Mouse (Mus musculus) forebrain, embryonic 14.5 days (tissue): ENCODE data around the gene Eddm3b. TPM values are rescaled to one million over a fixed set of nuclear protein-coding genes. Genes with fewer than 3 reads are reported as not detected.

Source experiments
- ATAC-seq: fragments of 200-750 bp; cut with Nextera tagmentation; 2 replicates; pipeline ENCODE4 v1.8.0; 2017; ENCODE audit warnings: mild to moderate bottlenecking, moderate library complexity
- DNase-seq: peaks from one replicate; pipeline ENCODE4 v3.0.0-alpha.2; 2015; ENCODE audit warnings: low spot score
- H3K27ac ChIP-seq: fragments of 300-500 bp; sonication (generic); 2 replicates; pipeline ENCODE4 v1.5.1; 2014; ENCODE audit warnings: low read depth, mild to moderate bottlenecking, control low read depth, low read length, moderate library complexity
- H3K27me3 ChIP-seq: fragments of 300-500 bp; sonication (generic); replicated peaks from 2 replicates; pipeline ENCODE4 v1.6.1; 2014; ENCODE audit warnings: low read length, control low read depth, mixed read lengths; ENCODE audit not compliant: control insufficient read depth, insufficient read depth
- H3K36me3 ChIP-seq: fragments of 300-500 bp; sonication (generic); 2 replicates; pipeline ENCODE4 v1.6.1; 2014; ENCODE audit warnings: low read length, control low read depth; ENCODE audit not compliant: control insufficient read depth, insufficient read depth
- H3K4me1 ChIP-seq: fragments of 300-500 bp; sonication (generic); 2 replicates; pipeline ENCODE4 v1.6.1; 2014; ENCODE audit warnings: antibody characterized with exemption, low read length, control low read depth; ENCODE audit not compliant: control insufficient read depth, insufficient read depth
- H3K4me2 ChIP-seq: fragments of 300-500 bp; sonication (generic); 2 replicates; pipeline ENCODE4 v1.6.1; 2014; ENCODE audit warnings: mild to moderate bottlenecking, control low read depth, low read length
- H3K4me3 ChIP-seq: fragments of 300-500 bp; sonication (generic); 2 replicates; pipeline ENCODE4 v1.5.1; 2014; ENCODE audit warnings: low read depth, low read length, control low read depth
- H3K9ac ChIP-seq: fragments of 300-500 bp; sonication (generic); 2 replicates; pipeline ENCODE4 v1.6.1; 2014; ENCODE audit warnings: mild to moderate bottlenecking, low read length, control low read depth, moderate library complexity
- H3K9me3 ChIP-seq: fragments of 300-500 bp; sonication (generic); replicated peaks from 2 replicates; pipeline ENCODE4 v1.6.1; 2016; ENCODE audit warnings: low read length, control low read depth, mixed read lengths; ENCODE audit not compliant: control insufficient read depth
- WGBS: fragments of 180-500 bp; shearing (Covaris S2); extraction: QIAGEN DNeasy Blood & Tissue Kit; methylation state at CpG from one replicate; pipeline ENCODE4 v1.1.7; 2014; 5-methylcytosine and 5-hydroxymethylcytosine counted together
- polyA plus RNA-seq: library from polyadenylated mRNA; unstranded; fragments of >200 nt; fragmentation: Nextera tagmentation; extraction: Ambion mirVana; gene quantifications from 2 replicates; pipeline ENCODE4 v1.2.1, GENCODE M21; 2014

The Eddm3b gene
- polyA plus RNA-seq = not detected in 2 replicates

DNA sequence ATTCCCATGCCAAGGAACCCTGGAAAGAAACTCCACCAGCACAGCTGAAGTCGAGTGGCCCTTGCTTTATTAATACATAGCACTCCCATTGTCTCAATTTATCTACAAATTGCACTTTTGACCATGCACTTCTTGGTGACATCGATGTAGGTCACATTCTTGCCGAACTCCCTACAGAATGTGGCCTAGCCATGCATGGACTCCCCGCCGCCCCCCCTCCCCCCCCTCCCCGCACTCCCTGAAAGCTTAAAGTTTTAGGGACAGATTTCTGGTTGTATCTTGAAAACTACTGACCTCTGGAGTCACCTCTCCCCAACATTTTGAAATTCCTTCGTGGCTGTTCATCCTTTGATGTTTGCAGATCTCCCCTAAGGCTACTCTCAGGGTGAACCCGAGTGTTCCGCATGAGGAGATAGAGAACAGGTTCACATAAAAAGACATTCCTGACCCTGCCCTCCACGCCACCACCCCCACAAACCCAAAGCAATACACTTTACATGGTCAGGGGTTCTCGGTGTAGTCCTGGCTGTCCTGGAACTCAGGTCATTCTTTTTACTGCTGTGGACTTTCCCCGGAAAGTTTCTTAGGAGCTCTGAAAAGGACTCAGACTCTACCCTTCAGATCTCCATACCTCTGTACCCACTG is at the start of gene Eddm3b:
Eddm3b (plus strand) TSS at position 511 of the 645 bp plus-strand sequence.
- no peaks in the 10 kb centered on the region for H3K9me3 ChIP-seq
- no peak within 1 kb of the TSS for H3K4me2 ChIP-seq

GRCm38 (mm10) chr14:51068956-51069355 is 45.3 kb upstream of the Eddm3b start:
- no peak for ATAC-seq
- Histone ChIP-seq H3K9ac (no peak overlapping the region), H3K4me1 (no peaks in the 10 kb centered on the region; the same call in none of the 2 replicates), H3K9me3 (no peaks in the 10 kb centered on the region), H3K4me3 (no peak overlapping the region), H3K27me3 (no peaks in the 10 kb centered on the region), H3K27ac (no peak overlapping the region), H3K36me3 (no peaks in the 10 kb centered on the region), H3K4me2 (no peak overlapping the region)
- 96% methylated on average over 5 of the region's 5 CpGs for WGBS
- DNase-seq = no peak

More for the DNA sequence above, at the start of gene Eddm3b:
- WGBS = 57% methylated on average over 12 of the region's 12 CpGs
- H3K27ac ChIP-seq = no peak within 1 kb of the TSS
- ATAC-seq (no peak), DNase-seq (no peak)
- H3K4me1 ChIP-seq = no peaks in the 10 kb centered on the region
- no peaks in the 10 kb centered on the region for H3K36me3 ChIP-seq
- no peak within 1 kb of the TSS for H3K4me3 ChIP-seq
- H3K27me3 ChIP-seq = no peaks in the 10 kb centered on the region
- H3K9ac ChIP-seq = no peak within 1 kb of the TSS

- no peak for ATAC-seq
- no peak overlapping the region for H3K9ac ChIP-seq
- no peaks in the 10 kb centered on the region for H3K27me3 ChIP-seq
- H3K4me2 ChIP-seq = no peak overlapping the region
- H3K4me1 ChIP-seq = no peaks in the 10 kb centered on the region; the same call in none of the 2 replicates
- no peak overlapping the region for H3K27ac ChIP-seq
- H3K36me3 ChIP-seq = no peaks in the 10 kb centered on the region
- 83% methylated on average over 2 of the region's 2 CpGs for WGBS
- no peak for DNase-seq
- H3K4me3 ChIP-seq = no peak overlapping the region
- no peaks in the 10 kb centered on the region for H3K9me3 ChIP-seq
These were observed 44.6 kb upstream of the Eddm3b start for GRCm38 (mm10) chr14:51069617-51070016.

- WGBS = 85% methylated on average over 3 of the region's 3 CpGs
- no peak within 1 kb of the TSS for H3K4me2 ChIP-seq
- no peak within 1 kb of the TSS for H3K4me3 ChIP-seq
- H3K36me3 ChIP-seq = no peaks in the 10 kb centered on the region
- ATAC-seq (no peak), DNase-seq (no peak)
- no peak within 1 kb of the TSS for H3K27ac ChIP-seq
- no peaks in the 10 kb centered on the region for H3K9me3 ChIP-seq
- H3K27me3 ChIP-seq = no peaks in the 10 kb centered on the region
- H3K9ac ChIP-seq = no peak within 1 kb of the TSS
- no peaks in the 10 kb centered on the region for H3K4me1 ChIP-seq
These were observed 39.9 kb upstream of the Eddm3b start, which contains the start of gene Olfr750 for GRCm38 (mm10) chr14:51074335-51074734. Gene Olfr750 (minus strand): TSS chr14:51074435.

DNA sequence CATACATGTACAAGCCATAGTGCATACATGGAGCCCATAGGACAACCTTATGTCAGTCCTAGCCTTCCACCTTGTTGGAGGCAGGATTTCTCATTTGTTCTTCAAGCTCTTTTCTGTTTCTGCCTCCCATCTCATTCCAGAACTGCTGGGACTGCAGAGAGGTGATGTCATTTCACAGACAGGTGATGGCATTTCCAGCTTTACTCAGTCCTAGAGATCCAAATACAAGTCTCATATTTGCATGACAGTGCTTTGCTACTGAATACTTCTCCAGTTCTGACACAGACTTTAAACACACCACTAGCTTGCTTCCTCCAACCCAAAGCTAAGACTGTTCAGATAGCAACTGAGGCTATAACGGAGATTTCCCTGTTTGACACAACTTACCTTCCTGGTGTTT is 35.0 kb upstream of the Eddm3b start:
- no peaks in the 10 kb centered on the region for H3K9me3 ChIP-seq
- no peak for ATAC-seq

GRCm38 (mm10) chr14:51081035-51081434 is 33.2 kb upstream of the Eddm3b start:
- H3K9ac ChIP-seq = no peak overlapping the region
- H3K36me3 ChIP-seq = no peaks in the 10 kb centered on the region
- no peak overlapping the region for H3K4me3 ChIP-seq
- no peak for ATAC-seq
- no peaks in the 10 kb centered on the region for H3K4me1 ChIP-seq
- WGBS = 90% methylated on average over 2 of the region's 2 CpGs
- no peak overlapping the region for H3K27ac ChIP-seq
- no peak for DNase-seq
- H3K9me3 ChIP-seq = no peaks in the 10 kb centered on the region
- peaks cover 3% of the 10 kb centered on the region; the same call in 1 of the 2 replicates for H3K27me3 ChIP-seq
- H3K4me2 ChIP-seq = no peak overlapping the region

More for the DNA sequence above, 35.0 kb upstream of the Eddm3b start:
- WGBS = 85% methylated on average over 1 of the region's 1 CpGs
- Histone ChIP-seq H3K4me1 (no peaks in the 10 kb centered on the region), H3K27me3 (0 out of 2 replicates have a peak, but pooled peaks cover 3% of the 10 kb centered on the region), H3K4me3 (no peak overlapping the region), H3K36me3 (no peaks in the 10 kb centered on the region), H3K4me2 (no peak overlapping the region), H3K9ac (no peak overlapping the region), H3K27ac (no peak overlapping the region)
- DNase-seq = no peak

- Histone ChIP-seq H3K27ac (no peak overlapping the region), H3K4me3 (peak overlapping the region; percentile 44), H3K4me2 (peak overlapping the region; percentile 74), H3K4me1 (no peaks in the 10 kb centered on the region), H3K9ac (peak overlapping the region; percentile 60), H3K9me3 (no peaks in the 10 kb centered on the region), H3K36me3 (no peaks in the 10 kb centered on the region), H3K27me3 (peaks cover 3% of the 10 kb centered on the region; the same call in 1 of the 2 replicates)
- peak; percentile 65 for ATAC-seq
- peak; percentile 66 for DNase-seq
- 2% methylated on average over 40 of the region's 40 CpGs for WGBS
These were observed 31.3 kb upstream of the Eddm3b start for GRCm38 (mm10) chr14:51082599-51083581.

- ATAC-seq = no peak
These were observed 30.4 kb upstream of the Eddm3b start for GRCm38 (mm10) chr14:51083805-51084204.

More at GRCm38 (mm10) chr14:51083805-51084204, 30.4 kb upstream of the Eddm3b start:
- Histone ChIP-seq H3K4me2 (peak overlapping the region; percentile 74), H3K9ac (no peak overlapping the region; the same call in 1 of the 2 replicates), H3K36me3 (no peaks in the 10 kb centered on the region), H3K4me1 (no peaks in the 10 kb centered on the region), H3K27ac (no peak overlapping the region), H3K9me3 (no peaks in the 10 kb centered on the region), H3K4me3 (peak overlapping the region; percentile 44; the same call in 1 of the 2 replicates), H3K27me3 (peaks cover 3% of the 10 kb centered on the region; the same call in 1 of the 2 replicates)
- DNase-seq = no peak
- WGBS = 9% methylated on average over 7 of the region's 7 CpGs
